Mouse (Mus musculus) B cell, adult 62 days (primary cell): Measurements from ENCODE around the gene Ndufab1. TPM values are rescaled to one million over a fixed set of nuclear protein-coding genes. Genes with fewer than 3 reads are reported as not detected.

Experiments
- total RNA-seq: library from RNA; stranded (reverse); gene quantifications from 4 replicates; pipeline ENCODE4 v1.2.4, GENCODE M21; 2023

Ndufab1 gene
- 72.5 to 84.0 TPM (median 77.7 TPM) in 4 replicates for total RNA-seq

DNA sequence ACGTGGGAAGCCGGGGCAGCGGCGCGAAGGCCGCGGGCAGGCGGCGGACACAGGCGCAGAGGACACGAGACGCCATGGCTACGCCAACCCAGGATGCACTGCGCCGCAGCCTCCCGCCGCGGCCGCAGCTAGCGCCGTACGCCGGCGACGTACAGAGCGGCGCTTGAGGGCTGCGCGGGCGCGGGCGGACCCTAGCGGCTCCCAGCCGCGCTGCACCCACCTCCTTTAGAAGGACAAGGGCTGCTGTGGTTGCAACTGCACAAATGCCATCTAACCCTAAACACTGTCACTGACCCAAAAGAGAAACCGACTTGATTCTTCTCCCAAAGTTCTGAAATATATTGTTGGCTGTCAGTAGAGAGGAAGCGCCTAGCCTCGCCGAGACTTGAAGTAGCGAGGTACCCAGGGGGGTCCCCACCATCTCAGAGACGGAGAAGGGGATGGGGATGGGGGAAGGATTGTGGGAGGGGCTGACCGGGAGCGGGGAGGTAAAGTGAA is at the start of gene Ndufab1:
Ndufab1 (minus strand) TSS at position 140 of the 498 bp plus-strand sequence.

DNA sequence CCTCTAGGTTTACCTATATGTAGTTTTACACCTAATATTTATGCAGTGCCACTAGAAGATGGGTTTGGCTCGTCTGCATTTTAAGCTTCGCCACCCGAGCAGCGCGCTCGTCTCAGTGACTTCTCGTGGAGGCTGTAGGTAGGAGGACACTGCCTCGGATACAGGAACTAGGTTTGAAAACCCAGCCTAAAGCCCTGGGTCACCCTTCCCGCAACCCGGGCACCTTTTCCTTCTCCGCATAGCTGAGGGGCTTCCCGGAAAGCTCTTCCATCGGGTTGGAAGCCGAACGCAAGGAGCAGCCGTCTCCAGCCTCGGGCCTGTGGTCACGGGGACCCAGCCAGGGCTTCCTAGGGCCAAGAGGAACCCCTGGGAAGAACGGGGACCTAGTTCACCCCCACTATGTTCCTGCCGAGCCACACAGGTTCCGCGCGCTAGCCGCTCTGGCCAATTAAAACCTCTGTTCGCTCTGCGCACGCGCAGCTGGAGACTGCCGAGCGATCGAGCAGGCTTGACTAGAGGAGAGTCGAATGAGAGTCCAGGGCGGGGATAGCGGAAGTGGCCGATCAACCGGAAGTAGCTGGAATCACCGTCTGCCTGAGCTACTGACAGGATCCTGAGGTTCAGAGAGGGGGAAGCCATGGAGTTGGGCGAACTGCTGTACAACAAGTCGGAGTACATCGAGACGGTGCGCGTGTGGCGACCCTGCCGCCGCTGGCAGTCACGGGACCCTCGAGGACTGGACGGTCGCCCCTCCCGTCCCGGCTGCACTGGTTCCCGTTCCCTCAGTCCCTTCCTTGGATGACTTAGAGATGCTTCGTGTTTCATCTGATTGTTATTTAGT is 31.0 kb upstream of the Ndufab1 start, which contains the start of the genes Palb2 and Dctn5:
Palb2 (minus strand) TSS at position 489 of the 841 bp plus-strand sequence.
Dctn5 (plus strand) TSS at position 545 of the 841 bp plus-strand sequence.

DNA sequence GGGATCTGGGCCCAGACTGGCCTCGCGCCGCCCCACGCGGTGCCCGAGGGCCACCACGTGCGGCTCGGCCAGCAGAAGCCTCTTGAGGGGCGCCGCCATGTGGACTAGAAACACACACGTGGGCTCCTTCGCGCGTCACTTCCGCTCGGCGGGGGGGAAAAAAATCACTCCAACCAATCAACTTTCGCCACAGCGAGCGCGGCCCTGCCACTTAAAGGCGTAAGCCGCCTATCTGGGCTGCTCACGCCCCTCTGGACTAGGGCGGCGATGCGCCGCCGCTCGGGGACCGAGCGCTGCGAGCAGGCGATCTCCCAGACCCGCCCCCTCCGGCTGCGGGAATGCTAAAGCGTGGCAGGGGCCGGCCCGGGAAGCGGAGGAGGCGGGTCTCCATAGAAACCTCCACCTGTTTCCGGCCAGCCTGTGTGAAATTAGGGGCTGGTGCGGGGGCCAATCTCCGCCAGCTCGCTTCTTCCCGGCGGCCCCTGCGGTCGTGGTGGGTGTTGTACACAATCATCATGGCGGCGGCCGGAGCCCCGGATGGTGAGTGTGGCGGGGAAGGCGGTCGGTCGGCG is 34.7 kb downstream of the Ndufab1 start, which contains the start of the genes Ubfd1 and Ears2:
Ubfd1 (plus strand) TSS at position 231 of the 572 bp plus-strand sequence.
Ears2 (minus strand) TSS at position 319 of the 572 bp plus-strand sequence.

Other genes starting within 250 kb of the Ndufab1 start
- not detected in 4 replicates for gene Scnn1b, start 236.8 kb downstream of the Ndufab1 start, total RNA-seq
- 13.7 to 15.1 TPM (median 14.6 TPM) in 4 replicates for gene Cog7, start 120.2 kb downstream of the Ndufab1 start, total RNA-seq
- 315 to 340 TPM (median 338 TPM) in 4 replicates for gene Gga2, start 80.7 kb downstream of the Ndufab1 start, total RNA-seq
- gene Ubfd1, start 34.7 kb downstream of the Ndufab1 start, total RNA-seq: 37.1 to 45.9 TPM (median 38.5 TPM) in 4 replicates
- 13.2 to 14.2 TPM (median 13.7 TPM) in 4 replicates for gene Ears2, start 34.6 kb downstream of the Ndufab1 start, total RNA-seq
- gene Palb2, start 31.1 kb upstream of the Ndufab1 start, total RNA-seq: 6.1 to 7.0 TPM (median 6.2 TPM) in 4 replicates
- gene Dctn5, start 31.2 kb upstream of the Ndufab1 start, total RNA-seq: 57.5 to 72.1 TPM (median 64.8 TPM) in 4 replicates
- gene Plk1, start 57.6 kb upstream of the Ndufab1 start, total RNA-seq: 2.2 to 5.1 TPM (median 4.2 TPM) in 4 replicates
- gene Ern2, start 84.3 kb upstream of the Ndufab1 start, total RNA-seq: not detected in 4 replicates
- gene Chp2, start 117.6 kb upstream of the Ndufab1 start, total RNA-seq: 0.50 TPM in 1 of 4 replicates, not detected in the others
- gene Prkcb, start 186.9 kb upstream of the Ndufab1 start, total RNA-seq: 540 to 551 TPM (median 545 TPM) in 4 replicates